Mouse (Mus musculus) fat pad, adult 2 months (tissue): ENCODE data around the gene Chd8.

Experiments
- DNase-seq: peaks from one replicate; pipeline ENCODE4 v3.0.0-alpha.2; 2011; ENCODE audit warnings: low read depth, low spot score; ENCODE audit errors: extremely low read depth

Chd8 gene

GRCm38 (mm10) chr14:52199412-52199811 lies 58.2 kb downstream of the Chd8 start:
- DNase-seq = no peak

DNA sequence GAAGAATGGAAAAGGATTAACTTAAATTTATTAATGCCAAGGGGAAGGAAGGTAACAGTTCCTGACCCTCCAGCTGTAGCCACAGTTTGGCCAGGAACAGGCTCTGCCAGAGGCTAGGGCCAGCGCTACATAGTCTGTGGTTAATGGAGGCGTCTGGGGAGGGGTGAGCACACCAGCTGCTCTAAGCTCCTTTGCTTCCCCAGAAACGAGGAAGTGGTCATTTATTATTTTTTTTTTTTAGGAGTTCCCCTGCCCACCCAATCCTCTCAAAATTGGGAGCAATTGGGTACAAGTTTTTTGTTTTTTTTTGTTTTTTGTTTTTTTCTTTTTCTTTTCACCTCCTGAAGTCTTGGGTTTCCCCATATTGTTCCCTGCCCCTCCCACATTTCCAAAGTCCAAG lies 59.4 kb downstream of the Chd8 start:
- no peak for DNase-seq

DNA sequence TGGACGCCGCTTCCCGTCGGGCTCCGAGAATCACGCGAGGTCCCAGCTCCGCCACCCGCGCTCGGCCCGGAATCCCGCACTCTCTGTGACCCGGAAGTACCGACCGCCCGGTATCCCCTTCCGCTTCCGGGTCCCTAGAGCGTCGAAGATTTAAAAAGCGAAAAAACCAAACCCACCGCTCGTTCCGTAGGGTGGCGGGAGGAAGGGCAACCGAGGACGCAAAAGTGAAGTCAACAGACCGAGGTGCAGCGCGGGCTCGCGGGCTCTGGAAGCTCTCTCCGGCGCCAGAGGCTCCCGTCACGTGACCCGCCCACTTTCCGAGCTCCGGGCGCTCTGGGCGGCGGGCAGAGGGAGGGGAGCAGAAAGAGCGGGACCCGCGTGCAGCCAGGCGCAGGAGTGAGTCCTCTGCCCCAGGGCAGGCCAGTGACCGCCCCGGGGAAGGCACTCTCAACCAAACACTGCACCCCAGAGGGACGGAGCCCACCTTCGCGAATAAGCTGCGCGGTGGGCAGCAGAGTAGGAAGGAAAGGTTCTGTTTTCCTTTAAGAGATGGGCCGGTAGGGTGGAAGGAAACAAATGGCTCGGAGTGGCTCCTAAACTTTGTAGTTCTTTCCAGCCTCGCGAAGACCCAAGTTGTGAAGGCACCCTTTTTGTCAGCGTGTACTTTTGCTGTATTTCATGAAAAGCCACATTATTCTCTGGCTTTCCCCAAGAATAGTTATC lies 60.3 kb downstream of the Chd8 start, which contains the start of gene Supt16:
Supt16 (minus strand) TSS at position 261 of the 723 bp plus-strand sequence.
- DNase-seq = no peak

DNA sequence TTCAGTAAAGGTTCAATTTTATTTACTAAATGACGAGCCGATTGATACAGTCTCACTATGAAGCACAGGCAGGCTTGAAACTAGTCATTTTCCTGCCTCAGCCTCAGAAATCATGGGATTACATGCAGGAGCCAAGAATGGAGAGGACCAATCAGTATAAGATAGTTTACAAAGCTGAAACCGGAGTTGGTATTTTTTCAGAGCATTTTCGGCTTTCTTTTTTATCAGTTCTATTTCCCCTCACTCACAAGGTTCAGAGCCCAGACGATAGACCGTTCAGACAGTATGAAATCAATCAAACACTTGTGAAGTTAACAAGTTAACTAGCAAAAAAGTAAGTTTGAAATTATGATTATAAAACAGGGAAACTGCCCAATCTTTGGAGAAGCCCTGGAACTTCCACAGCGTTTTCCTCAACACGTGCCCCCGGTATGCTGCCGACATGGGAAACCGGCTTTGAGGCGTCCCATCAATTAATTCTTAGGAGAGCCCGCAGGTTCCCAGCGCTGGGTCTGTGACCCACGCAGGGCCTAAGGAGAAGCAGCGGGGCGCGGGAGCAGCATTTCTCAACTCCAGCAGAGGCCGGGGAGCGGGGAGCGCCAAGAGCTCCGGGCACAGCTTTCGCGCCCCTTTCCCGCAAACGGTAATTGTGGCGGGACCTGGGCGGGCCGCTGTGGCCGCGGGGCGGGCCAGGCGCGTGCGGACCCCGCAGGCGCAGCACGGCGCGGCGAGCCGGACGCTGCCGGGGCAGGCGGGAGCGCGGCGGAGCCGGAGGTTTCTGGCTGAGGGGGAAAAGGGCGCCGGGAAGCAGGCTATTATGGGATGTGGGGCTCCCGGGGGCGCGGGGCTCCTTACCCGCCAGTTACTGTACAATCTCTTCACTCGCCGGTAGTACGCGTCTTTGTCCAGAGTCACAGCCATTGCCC lies 61.1 kb downstream of the Chd8 start:
- DNase-seq = no peak

DNA sequence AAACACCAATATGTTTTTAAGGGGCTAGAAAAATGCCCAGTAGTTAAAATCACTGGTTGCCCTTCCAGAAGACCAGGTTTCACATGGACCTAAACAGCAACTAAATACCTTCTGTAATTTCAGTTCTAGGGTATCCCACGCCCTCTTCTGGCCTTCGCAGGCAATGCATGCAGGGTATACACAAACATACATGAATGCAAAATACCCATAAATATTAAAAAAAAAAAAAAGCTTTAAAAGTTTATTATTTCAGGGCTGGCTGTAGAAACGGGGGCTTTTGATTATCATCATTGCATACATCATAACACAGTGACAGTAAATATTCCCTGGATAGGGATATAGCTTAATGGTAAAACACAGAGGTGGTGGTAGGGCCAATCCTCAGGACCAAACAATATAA lies 61.9 kb downstream of the Chd8 start:
- DNase-seq = no peak

DNA sequence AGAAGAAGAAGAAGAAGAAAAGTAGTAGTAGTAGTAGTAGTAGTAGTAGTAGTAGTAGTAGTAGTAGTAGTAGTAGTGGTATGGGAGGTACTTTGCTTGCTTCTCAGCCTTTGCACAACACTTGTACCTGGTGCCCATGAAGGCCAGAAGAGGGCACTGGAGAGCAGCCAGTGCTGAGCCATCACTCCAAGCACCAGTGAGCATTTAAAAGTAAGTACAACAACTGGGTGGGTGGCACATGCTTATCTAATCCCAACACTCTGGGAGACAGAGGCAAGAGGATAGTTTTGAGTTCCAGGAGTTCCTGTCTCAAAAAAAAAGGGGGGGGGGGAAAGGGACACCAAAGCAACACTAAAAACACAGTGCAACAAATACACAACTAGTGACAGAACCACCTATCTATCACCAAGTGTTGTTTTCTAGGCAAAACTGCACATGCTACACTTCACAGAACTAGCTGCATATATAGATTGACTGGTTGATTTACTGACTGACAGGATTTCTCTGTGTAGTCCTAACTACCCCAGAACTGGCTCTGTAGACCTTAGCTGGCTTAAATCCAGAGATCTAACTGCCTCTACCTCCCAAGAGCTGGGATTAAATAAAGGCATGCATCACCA lies 66.7 kb downstream of the Chd8 start:
- DNase-seq = no peak

DNA sequence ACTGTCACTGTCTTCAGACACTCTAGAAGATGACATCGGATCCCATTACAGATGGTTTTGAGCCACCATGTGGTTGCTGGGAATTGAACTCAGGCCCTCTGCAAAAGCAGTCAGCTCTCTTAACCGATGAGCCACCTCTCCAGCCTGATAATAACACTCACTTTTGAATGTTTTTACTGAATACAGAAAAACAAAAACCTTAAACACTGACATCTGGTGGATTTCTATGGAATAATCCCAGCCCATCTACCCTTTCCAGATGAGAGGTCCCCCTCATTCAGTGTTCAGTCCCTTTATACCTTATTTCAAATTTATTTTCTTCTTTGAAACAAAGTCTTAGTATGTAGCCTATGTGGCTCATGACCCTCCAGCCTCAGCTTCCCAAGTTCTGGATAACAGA lies 68.1 kb downstream of the Chd8 start:
- DNase-seq = no peak

- DNase-seq = no peak
Measured at GRCm38 (mm10) chr14:52188788-52189187, 68.8 kb downstream of the Chd8 start.

- no peak for DNase-seq
Measured at GRCm38 (mm10) chr14:52166571-52166970, 91.0 kb downstream of the Chd8 start.

- DNase-seq = no peak
Measured at GRCm38 (mm10) chr14:52160911-52161310, 96.7 kb downstream of the Chd8 start.

- no peak for DNase-seq
Measured at GRCm38 (mm10) chr14:52155008-52155407, 102.6 kb downstream of the Chd8 start.

DNA sequence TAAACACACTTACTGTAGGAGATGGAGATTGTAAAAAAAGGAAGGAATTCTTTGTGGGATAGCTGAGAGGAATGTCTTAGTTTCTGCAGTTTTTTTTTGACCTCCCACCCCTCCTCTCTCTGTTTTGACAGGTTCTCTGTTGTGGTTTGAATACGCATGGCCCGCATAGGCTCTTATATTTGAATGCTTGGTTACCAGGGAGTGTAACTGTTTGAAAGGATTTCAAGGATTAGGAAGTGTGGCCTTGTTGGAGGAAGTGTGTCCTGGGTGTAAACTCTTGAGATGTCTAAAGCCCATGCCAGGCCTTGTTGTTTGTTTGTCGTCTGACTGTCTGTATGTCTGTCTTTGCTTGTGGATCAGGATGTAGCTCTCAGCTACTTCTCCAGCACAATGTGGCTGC lies 105.0 kb downstream of the Chd8 start:
- no peak for DNase-seq

GRCm38 (mm10) chr14:52152179-52152578 lies 105.4 kb downstream of the Chd8 start:
- DNase-seq = no peak

GRCm38 (mm10) chr14:52149888-52150287 lies 107.7 kb downstream of the Chd8 start:
- no peak for DNase-seq
